Mouse (Mus musculus) bone marrow macrophage, adult 2 months (primary cell): ENCODE measurements around the gene Gm20388. TPM values are rescaled to one million over a fixed set of nuclear protein-coding genes. Genes with fewer than 3 reads are reported as not detected.

Source experiments
- H3K27ac ChIP-seq: 2 replicates; pipeline ENCODE4 v1.5.1; 2012; ENCODE audit warnings: low read depth, low read length; ENCODE audit not compliant: insufficient read depth
- H3K4me1 ChIP-seq: 2 replicates; pipeline ENCODE4 v1.6.1; 2012; ENCODE audit warnings: low read length; ENCODE audit not compliant: control insufficient read depth, insufficient read depth
- H3K4me3 ChIP-seq: 2 replicates; pipeline ENCODE4 v1.5.1; 2012; ENCODE audit warnings: mild to moderate bottlenecking, low read length, moderate library complexity; ENCODE audit not compliant: insufficient read depth
- CTCF ChIP-seq: IDR thresholded peaks from 2 replicates; pipeline ENCODE4 v1.5.1; 2012; ENCODE audit warnings: low read depth, mild to moderate bottlenecking, low read length, moderate library complexity
- POLR2A ChIP-seq: IDR thresholded peaks from 2 replicates; pipeline ENCODE4 v1.6.1; 2012; ENCODE audit warnings: mild to moderate bottlenecking, low read depth, low read length, borderline replicate concordance
- polyA plus RNA-seq: library from polyadenylated mRNA; stranded (reverse); fragments of >200 nt; gene quantifications from 2 replicates; pipeline ENCODE4 v1.2.4, GENCODE M21; 2012; ENCODE audit not compliant: missing spikeins, insufficient read depth, insufficient read length

The Gm20388 gene
- polyA plus RNA-seq, 1 experiment: 32.7 TPM

DNA sequence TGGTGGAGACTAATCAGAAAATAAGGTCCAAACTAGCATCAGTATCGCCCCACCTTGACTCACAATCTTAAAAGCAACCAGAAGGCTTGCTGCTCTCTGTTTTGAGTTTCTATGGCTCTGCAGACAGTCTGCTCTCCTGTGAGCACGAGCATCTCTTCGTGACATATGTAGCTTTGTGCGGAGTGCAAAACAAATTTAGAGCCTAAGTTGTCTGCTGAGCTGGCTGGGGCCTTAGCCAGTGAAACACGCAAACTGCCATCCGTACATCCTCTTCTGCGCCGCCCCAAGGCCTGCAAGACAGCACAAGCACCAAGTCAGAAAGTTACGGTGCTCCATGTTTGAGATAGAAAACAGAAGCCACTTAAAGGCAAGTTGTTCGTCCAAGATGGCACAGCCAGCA lies 3814.1 kb downstream of the Gm20388 start:
- no peaks in the 10 kb centered on the region for H3K4me1 ChIP-seq
- H3K4me3 ChIP-seq: no peak overlapping the region
- TF ChIP-seq POLR2A: no peak
- no peak for TF ChIP-seq CTCF
- no peak overlapping the region for H3K27ac ChIP-seq

- Histone ChIP-seq H3K27ac (no peak overlapping the region), H3K4me1 (no peaks in the 10 kb centered on the region), H3K4me3 (no peak overlapping the region)
- TF ChIP-seq POLR2A: no peak
- no peak for TF ChIP-seq CTCF
These were observed 3814.6 kb downstream of the Gm20388 start for GRCm38 (mm10) chr8:123725261-123725660.

DNA sequence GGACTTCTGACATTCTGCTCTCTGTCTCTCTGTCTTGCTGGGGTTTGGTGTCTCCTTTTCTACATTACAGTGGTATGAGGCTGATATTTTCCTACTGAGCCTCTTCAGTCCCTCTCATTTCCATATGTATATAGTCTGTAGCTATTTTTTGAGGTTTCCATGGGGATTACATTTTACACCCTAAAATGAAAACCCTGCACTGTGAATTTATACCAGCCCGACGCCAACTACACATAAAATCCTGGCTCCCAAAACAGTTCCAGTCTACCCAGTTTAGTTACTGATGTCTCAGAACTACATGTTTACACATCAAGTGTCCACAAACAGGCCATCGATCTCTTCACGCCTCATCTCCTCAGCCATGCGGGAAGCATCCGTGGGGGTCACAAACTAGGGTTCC lies 3816.1 kb downstream of the Gm20388 start:
- no peak overlapping the region for H3K27ac ChIP-seq
- no peaks in the 10 kb centered on the region for H3K4me1 ChIP-seq
- H3K4me3 ChIP-seq: no peak overlapping the region
- TF ChIP-seq POLR2A (no peak), CTCF (no peak)

DNA sequence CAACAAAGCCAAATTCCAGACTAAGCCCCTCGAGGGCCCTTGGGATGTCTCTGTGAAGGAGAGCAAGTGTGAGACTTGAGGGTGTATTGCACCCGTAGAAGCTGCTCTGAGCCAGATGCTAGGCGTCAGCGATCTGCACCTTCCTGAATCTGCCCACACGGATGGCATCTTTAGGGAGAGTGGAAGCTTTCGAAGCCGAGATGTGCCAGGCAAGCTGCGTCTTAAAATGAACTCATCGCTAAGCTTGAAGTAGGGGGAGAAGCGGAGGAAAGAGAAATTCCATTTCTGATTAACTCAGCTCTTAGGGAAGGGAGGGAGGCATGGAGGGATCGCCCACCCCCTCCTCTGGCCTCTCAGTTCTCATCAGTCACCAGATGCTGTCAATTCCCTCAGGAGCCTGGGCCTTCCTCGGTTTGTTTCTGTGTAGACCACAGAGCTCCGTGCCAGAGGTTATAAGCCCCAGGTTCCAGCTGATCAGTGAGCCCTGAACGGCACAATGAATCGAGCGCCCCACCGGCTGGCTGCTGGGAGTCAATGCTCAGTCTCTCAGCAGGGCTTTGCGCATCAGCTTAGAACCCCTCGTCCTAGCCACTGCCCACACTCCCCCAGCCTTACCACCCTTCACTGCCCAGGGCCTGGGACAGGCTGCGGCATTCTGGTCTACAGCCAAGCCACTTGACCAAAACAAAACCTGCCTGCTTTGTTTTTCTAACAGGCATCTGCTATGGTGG lies 3818.6 kb downstream of the Gm20388 start:
- Histone ChIP-seq H3K4me1 (no peaks in the 10 kb centered on the region), H3K4me3 (no peak overlapping the region), H3K27ac (no peak overlapping the region)
- TF ChIP-seq POLR2A (no peak), CTCF (no peak)

DNA sequence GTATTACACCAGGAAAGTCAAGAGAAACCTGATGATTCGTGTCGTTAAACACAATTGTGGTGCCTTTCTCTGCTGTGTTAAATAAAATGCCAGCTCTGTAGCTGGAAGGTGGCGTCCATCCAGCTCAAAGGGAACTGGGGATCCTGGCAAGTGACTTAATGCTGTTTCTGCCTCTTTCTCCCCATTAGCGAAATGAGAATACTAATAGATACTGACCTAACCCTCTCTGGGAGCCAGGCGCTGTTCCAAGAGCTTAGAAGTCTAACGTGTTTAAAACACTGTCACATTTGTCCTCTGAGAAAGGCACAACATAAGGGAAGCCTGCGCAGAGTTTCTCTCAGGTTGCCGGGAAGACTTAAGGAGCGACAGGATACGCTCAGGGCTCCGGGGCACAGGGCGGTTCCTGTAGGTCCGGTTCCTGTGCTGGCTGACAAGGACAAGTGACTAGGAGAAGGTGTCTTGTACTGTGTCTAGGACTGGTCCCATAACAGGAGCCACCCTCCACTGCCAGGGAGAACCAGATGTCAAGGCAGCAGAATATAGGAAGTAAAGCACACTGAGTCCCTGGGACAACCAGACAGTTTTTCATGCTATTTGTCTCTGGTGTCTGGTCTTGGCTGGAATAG lies 3819.3 kb downstream of the Gm20388 start:
- TF ChIP-seq CTCF (no peak), POLR2A (no peak)
- no peak overlapping the region for H3K4me3 ChIP-seq
- no peak overlapping the region for H3K27ac ChIP-seq
- no peaks in the 10 kb centered on the region for H3K4me1 ChIP-seq

- no peaks in the 10 kb centered on the region for H3K4me1 ChIP-seq
- H3K4me3 ChIP-seq: no peak overlapping the region
- TF ChIP-seq POLR2A (no peak), CTCF (no peak)
- H3K27ac ChIP-seq: no peak overlapping the region
These were observed 3821.7 kb downstream of the Gm20388 start for GRCm38 (mm10) chr8:123732332-123732731.

DNA sequence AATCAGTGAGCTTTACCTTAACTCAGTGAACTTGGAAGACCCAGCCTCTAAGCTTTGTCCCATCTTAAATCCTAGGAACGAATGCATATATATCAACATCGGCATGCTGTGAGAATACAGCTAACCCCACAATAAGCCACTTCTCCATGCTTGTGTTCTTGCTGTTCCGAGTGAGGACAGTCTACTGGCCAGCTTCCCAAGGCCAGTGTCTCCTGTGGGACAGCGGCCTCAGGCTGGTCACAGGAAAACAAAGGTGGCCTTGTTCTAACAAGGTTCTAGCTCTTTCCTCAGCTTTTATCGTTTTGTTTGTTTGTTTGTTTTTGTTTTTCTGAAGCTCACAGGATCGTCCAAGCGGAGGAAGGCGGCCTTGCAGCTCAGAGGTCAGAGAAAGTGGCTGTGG lies 3823.8 kb downstream of the Gm20388 start:
- Histone ChIP-seq H3K27ac (no peak overlapping the region), H3K4me3 (no peak overlapping the region)
- TF ChIP-seq CTCF (no peak), POLR2A (no peak)

GRCm38 (mm10) chr8:123736974-123737373 lies 3826.3 kb downstream of the Gm20388 start:
- H3K27ac ChIP-seq: no peak overlapping the region
- no peaks in the 10 kb centered on the region for H3K4me1 ChIP-seq
- TF ChIP-seq CTCF (no peak), POLR2A (no peak)
- H3K4me3 ChIP-seq: no peak overlapping the region

More for the DNA sequence above, 3823.8 kb downstream of the Gm20388 start:
- H3K4me1 ChIP-seq: no peaks in the 10 kb centered on the region

DNA sequence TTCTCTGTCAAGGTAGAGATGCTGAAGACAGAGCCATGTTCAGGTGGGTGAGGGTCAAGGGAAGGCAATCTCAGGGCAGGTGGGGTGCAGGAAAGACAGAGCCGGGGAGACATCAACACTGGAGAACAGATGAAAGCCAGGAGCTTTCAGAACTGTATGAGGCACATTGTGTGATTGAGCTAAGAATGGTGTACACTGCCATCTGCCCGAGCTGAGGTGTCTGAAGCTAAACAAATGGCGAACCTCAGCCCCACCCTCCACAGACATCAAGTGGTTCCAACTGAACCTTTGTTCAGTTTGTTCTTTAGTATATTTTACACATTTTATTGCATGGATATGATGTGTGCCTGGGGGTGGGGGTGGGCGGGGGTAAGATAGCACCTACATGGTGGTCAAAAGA lies 3829.6 kb downstream of the Gm20388 start:
- H3K27ac ChIP-seq: no peak overlapping the region
- H3K4me1 ChIP-seq: no peaks in the 10 kb centered on the region
- no peak for TF ChIP-seq CTCF
- TF ChIP-seq POLR2A: no peak
- H3K4me3 ChIP-seq: no peak overlapping the region

DNA sequence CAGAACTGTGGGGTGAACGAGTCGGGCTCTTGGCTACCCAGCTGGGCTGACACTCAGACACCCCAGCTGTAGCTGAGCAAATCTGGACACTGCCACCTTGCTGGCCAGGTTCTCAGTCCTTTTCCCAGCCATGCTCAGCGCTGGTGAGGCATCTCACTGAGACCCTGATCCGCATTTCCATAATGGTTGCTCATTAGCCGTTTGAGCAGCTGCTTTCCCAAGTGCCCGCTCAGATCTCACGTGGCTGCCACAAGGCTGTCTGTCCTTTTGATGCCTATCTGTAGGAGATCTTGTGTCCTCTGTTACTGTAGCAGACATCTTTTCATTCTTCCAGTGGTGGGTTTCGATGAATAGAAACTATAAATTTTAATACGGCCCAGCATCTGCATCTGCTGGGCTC lies 3830.6 kb downstream of the Gm20388 start:
- Histone ChIP-seq H3K4me3 (no peak overlapping the region), H3K27ac (no peak overlapping the region), H3K4me1 (no peaks in the 10 kb centered on the region)
- TF ChIP-seq CTCF: no peak
- no peak for TF ChIP-seq POLR2A

GRCm38 (mm10) chr8:123746488-123746887 lies 3835.8 kb downstream of the Gm20388 start:
- TF ChIP-seq POLR2A: no peak
- TF ChIP-seq CTCF: no peak
- peaks cover 8% of the 10 kb centered on the region for H3K4me1 ChIP-seq
- H3K27ac ChIP-seq: no peak overlapping the region
- H3K4me3 ChIP-seq: no peak overlapping the region
